Mouse (Mus musculus) MN1 (cell line): Measurements from ENCODE around the gene Gbp5.

Experiments
- DNase-seq: peaks from one replicate; pipeline ENCODE4 v3.0.0-alpha.2; 2016; ENCODE audit warnings: low spot score

Gbp5 gene

GRCm38 (mm10) chr3:142493536-142494061, at the start of gene Gbp5:
TSS of gene Gbp5 (plus strand) at chr3:142493978.
- peak; percentile 15 for DNase-seq

GRCm38 (mm10) chr3:142454198-142454597, 39.6 kb upstream of the Gbp5 start:
- no peak for DNase-seq

GRCm38 (mm10) chr3:142459241-142459640, 34.5 kb upstream of the Gbp5 start:
- DNase-seq = no peak

- no peak for DNase-seq
Observed at GRCm38 (mm10) chr3:142462764-142463751, 30.7 kb upstream of the Gbp5 start.

GRCm38 (mm10) chr3:142474349-142474983, 19.3 kb upstream of the Gbp5 start:
- DNase-seq = peak; percentile 59

- DNase-seq = peak; percentile 53
Observed at GRCm38 (mm10) chr3:142475913-142476312, 17.9 kb upstream of the Gbp5 start.

- no peak for DNase-seq
Observed at GRCm38 (mm10) chr3:142477866-142478265, 15.9 kb upstream of the Gbp5 start.

GRCm38 (mm10) chr3:142478360-142478759, 15.4 kb upstream of the Gbp5 start:
- DNase-seq = no peak

- peak; percentile 53 for DNase-seq
Observed at GRCm38 (mm10) chr3:142490465-142490864, 3.3 kb upstream of the Gbp5 start.

GRCm38 (mm10) chr3:142495146-142495655, 1.4 kb downstream of the Gbp5 start:
- DNase-seq = no peak

- no peak for DNase-seq
Observed at GRCm38 (mm10) chr3:142496113-142497101, 2.6 kb downstream of the Gbp5 start.

GRCm38 (mm10) chr3:142497123-142497841, 3.5 kb downstream of the Gbp5 start:
- no peak for DNase-seq

- no peak for DNase-seq
Observed at GRCm38 (mm10) chr3:142498941-142499340, 5.2 kb downstream of the Gbp5 start.

- DNase-seq = no peak
Observed at GRCm38 (mm10) chr3:142528116-142528515, 34.3 kb downstream of the Gbp5 start.

GRCm38 (mm10) chr3:142529597-142529996, 35.8 kb downstream of the Gbp5 start:
- DNase-seq = no peak

GRCm38 (mm10) chr3:142530087-142530953, 36.5 kb downstream of the Gbp5 start, which contains the start of gene Gbp7:
TSS of gene Gbp7 (plus strand) at chr3:142530342.
- peak; percentile 19 for DNase-seq

- no peak for DNase-seq
Observed at GRCm38 (mm10) chr3:142531595-142531994, 37.8 kb downstream of the Gbp5 start.

GRCm38 (mm10) chr3:142533185-142533584, 39.4 kb downstream of the Gbp5 start:
- no peak for DNase-seq

GRCm38 (mm10) chr3:142535667-142536066, 41.9 kb downstream of the Gbp5 start:
- no peak for DNase-seq

GRCm38 (mm10) chr3:142541391-142541790, 47.6 kb downstream of the Gbp5 start:
- DNase-seq = no peak
